Mouse (Mus musculus) intestine, embryonic 14.5 days (tissue): ENCODE data around the gene Kirrel. TPM values are rescaled to one million over a fixed set of nuclear protein-coding genes. Genes with fewer than 3 reads are reported as not detected.

Experiments
- ATAC-seq: fragments of 200-750 bp; cut with Nextera tagmentation; replicated peaks from 2 replicates; pipeline ENCODE4 v1.8.0; 2017; ENCODE audit warnings: low read depth, moderate number of reproducible peaks, moderate TSS enrichment, moderate library complexity; ENCODE audit not compliant: low FRiP score, low TSS enrichment
- DNase-seq: peaks from one replicate; pipeline ENCODE4 v3.0.0-alpha.2; 2018; ENCODE audit warnings: low spot score
- H3K27ac ChIP-seq: fragments of 300-500 bp; sonication (generic); 2 replicates; pipeline ENCODE4 v1.5.1; 2014; ENCODE audit warnings: low read depth, mild to moderate bottlenecking, control low read depth
- H3K27me3 ChIP-seq: fragments of 300-500 bp; sonication (generic); replicated peaks from 2 replicates; pipeline ENCODE4 v1.6.1; 2014; ENCODE audit warnings: low read length, control low read depth; ENCODE audit not compliant: control insufficient read depth, insufficient read depth
- H3K36me3 ChIP-seq: fragments of 300-500 bp; sonication (generic); 2 replicates; pipeline ENCODE4 v1.6.1; 2014; ENCODE audit warnings: low read length, control low read depth; ENCODE audit not compliant: control insufficient read depth, insufficient read depth
- H3K4me1 ChIP-seq: fragments of 300-500 bp; sonication (generic); replicated peaks from 2 replicates; pipeline ENCODE4 v1.6.1; 2014; ENCODE audit warnings: low read length, control low read depth, mixed read lengths; ENCODE audit not compliant: control insufficient read depth, insufficient read depth
- H3K4me2 ChIP-seq: fragments of 300-500 bp; sonication (generic); 2 replicates; pipeline ENCODE4 v1.6.1; 2014; ENCODE audit warnings: low read length
- H3K4me3 ChIP-seq: fragments of 300-500 bp; sonication (generic); 2 replicates; pipeline ENCODE4 v1.5.1; 2014; ENCODE audit warnings: low read depth, low read length, control low read depth, mixed read lengths
- H3K9ac ChIP-seq: fragments of 300-500 bp; sonication (generic); 2 replicates; pipeline ENCODE4 v1.6.1; 2014; ENCODE audit warnings: mild to moderate bottlenecking, low read length
- H3K9me3 ChIP-seq: fragments of 300-500 bp; sonication (generic); 2 replicates; pipeline ENCODE4 v1.6.1; 2016; ENCODE audit warnings: low read length, control low read depth; ENCODE audit not compliant: control insufficient read depth
- WGBS: fragments of 180-500 bp; shearing (Covaris S2); extraction: QIAGEN DNeasy Blood & Tissue Kit; methylation state at CpG from one replicate; pipeline ENCODE4 v1.1.7; 2014; 5-methylcytosine and 5-hydroxymethylcytosine counted together
- polyA plus RNA-seq: library from polyadenylated mRNA; unstranded; fragments of >200 nt; fragmentation: Nextera tagmentation; extraction: Ambion mirVana; gene quantifications from 2 replicates; pipeline ENCODE4 v1.2.1, GENCODE M21; 2014

Gene Kirrel
- polyA plus RNA-seq, 1 experiment from 2014 or later = 10.1 TPM

DNA sequence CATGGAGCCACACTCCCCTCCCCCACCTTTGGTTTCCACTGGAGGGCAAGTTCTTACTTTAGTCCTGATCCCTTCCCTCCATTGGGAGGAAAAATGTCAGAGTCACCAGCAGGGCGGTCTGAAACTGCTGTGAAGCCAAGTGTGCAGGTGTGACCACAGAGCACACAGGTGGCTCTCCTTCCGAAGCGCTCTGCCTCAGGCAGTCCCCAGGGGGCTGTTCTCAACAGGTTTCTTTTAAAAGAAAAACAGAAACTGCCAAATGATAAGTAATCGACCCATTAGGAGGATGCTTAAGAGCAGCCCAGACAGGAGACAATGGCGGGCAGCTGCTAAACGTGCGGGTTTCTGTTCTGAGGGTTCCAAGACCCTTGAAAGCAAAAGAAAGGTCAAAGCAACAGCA, 37.8 kb downstream of the Kirrel start:
- Histone ChIP-seq H3K4me2 (no peak overlapping the region), H3K9me3 (no peaks in the 10 kb centered on the region), H3K27ac (no peak overlapping the region), H3K36me3 (peaks cover 57% of the 10 kb centered on the region), H3K27me3 (no peaks in the 10 kb centered on the region), H3K9ac (no peak overlapping the region), H3K4me1 (no peaks in the 10 kb centered on the region), H3K4me3 (no peak overlapping the region)
- DNase-seq = no peak
- 73% methylated on average over 7 of the region's 7 CpGs for WGBS
- ATAC-seq = no peak

DNA sequence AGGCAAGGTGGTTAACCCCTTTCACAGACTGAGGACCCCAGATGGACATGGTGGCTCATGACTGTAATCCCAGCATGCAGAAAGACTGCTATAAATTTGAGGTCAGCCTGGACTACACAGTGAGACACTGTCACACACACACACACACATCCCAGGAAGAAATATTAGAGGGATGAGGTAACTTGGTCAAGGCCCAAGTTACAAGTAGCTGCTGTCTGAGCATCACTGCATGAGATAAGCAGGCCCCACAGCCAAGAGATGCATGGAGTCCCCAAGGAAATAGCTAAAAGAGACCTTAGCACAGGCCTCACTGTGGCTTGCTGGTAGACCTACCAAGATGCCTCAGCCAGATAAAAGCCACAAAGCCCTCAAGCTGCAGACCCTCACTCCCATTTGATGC, 39.6 kb downstream of the Kirrel start:
- H3K4me3 ChIP-seq = no peak overlapping the region
- H3K9me3 ChIP-seq = no peaks in the 10 kb centered on the region
- H3K4me1 ChIP-seq = no peaks in the 10 kb centered on the region
- no peaks in the 10 kb centered on the region for H3K27me3 ChIP-seq
- no peak overlapping the region for H3K9ac ChIP-seq
- no peak overlapping the region for H3K27ac ChIP-seq
- no peak overlapping the region for H3K4me2 ChIP-seq
- DNase-seq (no peak), ATAC-seq (no peak)
- H3K36me3 ChIP-seq = peaks cover 50% of the 10 kb centered on the region

DNA sequence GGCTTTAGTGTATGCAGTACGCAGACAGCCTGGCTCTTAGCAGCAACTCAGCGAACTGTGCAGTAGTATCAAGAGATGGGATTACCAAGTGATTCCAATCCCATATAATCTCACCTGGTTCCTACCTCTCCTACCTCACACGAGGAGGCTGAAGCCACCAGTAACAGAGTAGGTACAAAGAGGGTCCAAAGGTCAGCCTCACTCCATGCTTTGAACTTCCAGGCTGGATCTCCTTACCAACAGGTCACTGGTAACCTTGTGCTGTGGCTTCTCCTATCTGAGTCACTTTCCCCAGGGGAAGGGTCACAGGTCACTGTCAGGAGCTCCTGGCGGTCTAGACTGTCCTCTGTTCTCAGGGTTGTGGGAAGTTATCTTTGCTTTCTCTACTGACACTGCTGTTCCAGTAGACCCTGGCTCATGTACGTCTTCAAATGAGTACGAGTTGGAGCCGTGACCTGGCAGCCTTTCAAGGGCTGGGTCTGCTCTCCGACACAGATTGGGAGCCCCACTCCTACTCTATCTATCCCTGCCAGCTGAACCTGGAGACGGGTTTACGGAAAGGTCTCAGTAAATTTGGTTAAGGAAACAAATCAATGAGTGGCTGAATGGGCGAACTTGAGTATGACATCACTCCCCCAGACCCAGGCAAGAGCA, 42.7 kb downstream of the Kirrel start:
- H3K27ac ChIP-seq = no peak overlapping the region
- DNase-seq (no peak), ATAC-seq (no peak)
- H3K27me3 ChIP-seq = no peaks in the 10 kb centered on the region
- H3K36me3 ChIP-seq = peaks cover 25% of the 10 kb centered on the region
- H3K9me3 ChIP-seq = no peaks in the 10 kb centered on the region
- no peak overlapping the region for H3K4me2 ChIP-seq
- H3K4me3 ChIP-seq = no peak overlapping the region
- no peaks in the 10 kb centered on the region for H3K4me1 ChIP-seq
- H3K9ac ChIP-seq = no peak overlapping the region
- WGBS = 68% methylated on average over 11 of the region's 11 CpGs

GRCm38 (mm10) chr3:87130933-87131332, 43.6 kb downstream of the Kirrel start:
- ATAC-seq (no peak), DNase-seq (no peak)
- Histone ChIP-seq H3K4me3 (no peak overlapping the region), H3K9ac (no peak overlapping the region), H3K4me2 (no peak overlapping the region), H3K27ac (no peak overlapping the region), H3K36me3 (peaks cover 18% of the 10 kb centered on the region), H3K4me1 (no peaks in the 10 kb centered on the region), H3K27me3 (no peaks in the 10 kb centered on the region), H3K9me3 (no peaks in the 10 kb centered on the region)
- 82% methylated on average over 6 of the region's 6 CpGs for WGBS

DNA sequence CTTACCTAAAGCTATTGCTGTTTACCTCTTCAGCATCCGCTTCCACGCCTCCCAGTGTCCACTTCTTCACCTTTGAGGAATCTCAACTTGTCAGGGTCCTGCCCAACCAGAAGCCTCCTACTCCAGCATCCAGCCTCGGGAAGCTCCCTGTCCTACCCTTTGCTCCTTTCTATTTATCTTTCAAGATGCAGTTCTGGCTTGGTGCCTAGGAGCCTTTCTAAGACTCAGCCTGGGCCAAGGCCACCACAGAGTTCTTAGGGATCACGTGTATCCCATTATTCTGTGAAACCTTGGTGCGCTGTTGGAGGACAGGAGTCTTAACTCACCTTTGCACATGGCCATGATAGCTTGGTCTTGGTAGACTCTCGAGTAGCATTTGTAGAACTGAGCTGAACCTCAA, 50.8 kb downstream of the Kirrel start:
- H3K4me2 ChIP-seq = no peak overlapping the region
- no peak for ATAC-seq
- H3K9me3 ChIP-seq = no peaks in the 10 kb centered on the region
- no peak overlapping the region for H3K27ac ChIP-seq
- H3K4me1 ChIP-seq = no peaks in the 10 kb centered on the region
- 76% methylated on average over 6 of the region's 6 CpGs for WGBS
- no peak overlapping the region for H3K9ac ChIP-seq
- no peak overlapping the region for H3K4me3 ChIP-seq
- DNase-seq = no peak
- no peaks in the 10 kb centered on the region for H3K27me3 ChIP-seq
- peaks cover 10% of the 10 kb centered on the region; the same call in 1 of the 2 replicates for H3K36me3 ChIP-seq

- no peak for ATAC-seq
- Histone ChIP-seq H3K36me3 (peaks cover 9% of the 10 kb centered on the region; the same call in 1 of the 2 replicates), H3K4me2 (no peak overlapping the region), H3K27me3 (no peaks in the 10 kb centered on the region), H3K9me3 (no peaks in the 10 kb centered on the region), H3K4me3 (no peak overlapping the region), H3K27ac (no peak overlapping the region; the same call in 1 of the 2 replicates), H3K4me1 (peaks cover 38% of the 10 kb centered on the region), H3K9ac (no peak overlapping the region)
- 68% methylated on average over 9 of the region's 9 CpGs for WGBS
- DNase-seq = no peak
Measured at GRCm38 (mm10) chr3:87118214-87118613, 56.3 kb downstream of the Kirrel start.

DNA sequence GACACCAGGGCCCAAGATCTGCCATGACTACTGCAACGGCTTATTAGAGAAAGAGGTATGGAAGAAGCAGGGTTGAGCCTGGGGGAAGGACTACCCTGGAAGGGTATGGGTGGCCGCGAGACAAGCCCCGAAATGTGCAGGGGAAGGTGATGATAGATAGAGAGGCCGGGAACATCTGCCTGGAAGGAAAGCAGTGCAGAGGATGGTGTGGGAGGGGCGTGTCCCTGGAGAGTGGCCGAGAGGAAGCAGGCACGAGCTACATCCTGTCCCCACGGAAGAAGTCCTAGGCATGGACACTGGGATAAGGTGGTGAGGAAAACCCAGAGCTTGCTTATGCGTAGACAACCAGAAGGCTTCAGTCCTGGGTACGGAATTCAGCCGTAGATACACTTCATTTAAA, 56.9 kb downstream of the Kirrel start:
- ATAC-seq = 0 out of 2 replicates have a peak, but pooled peaks have one; percentile 55
- H3K27ac ChIP-seq = peak overlapping the region; percentile 80

GRCm38 (mm10) chr3:87115726-87116540, 58.6 kb downstream of the Kirrel start:
- Histone ChIP-seq H3K4me3 (no peak overlapping the region), H3K27ac (peak overlapping the region; percentile 64), H3K27me3 (no peaks in the 10 kb centered on the region), H3K4me1 (peaks cover 38% of the 10 kb centered on the region), H3K9ac (no peak overlapping the region), H3K36me3 (peaks cover 4% of the 10 kb centered on the region; the same call in 1 of the 2 replicates), H3K4me2 (no peak overlapping the region), H3K9me3 (no peaks in the 10 kb centered on the region)
- ATAC-seq (no peak), DNase-seq (no peak)
- WGBS = 80% methylated on average over 6 of the region's 6 CpGs

More for the DNA sequence above, 56.9 kb downstream of the Kirrel start:
- Histone ChIP-seq H3K4me3 (no peak overlapping the region), H3K36me3 (peaks cover 4% of the 10 kb centered on the region; the same call in 1 of the 2 replicates), H3K9me3 (no peaks in the 10 kb centered on the region), H3K9ac (no peak overlapping the region), H3K4me2 (0 out of 2 replicates have a peak overlapping the region, but pooled peaks have one; percentile 9), H3K4me1 (peaks cover 38% of the 10 kb centered on the region), H3K27me3 (no peaks in the 10 kb centered on the region)
- 43% methylated on average over 12 of the region's 12 CpGs for WGBS
- no peak for DNase-seq
